Mouse (Mus musculus): ENCODE measurements at regions not wholly inside any gene's neighbourhood (a gene's known extent, or its start where the extent isn't known, plus 50 kb on each side); places are given as distances from the start of the nearest gene placed in this dataset.

- H3K9me3 ChIP-seq (ENCODE audit: control insufficient read depth, low read length) = no peaks in the 10 kb centered on the region
- no peak overlapping the region for H3K4me2 ChIP-seq (replicated peaks; ENCODE audit: low read depth, low read length, severe bottlenecking)
- TF ChIP-seq POLR2A (IDR thresholded peaks at IDR 0.05; ENCODE audit: borderline replicate concordance, extremely low read depth, insufficient read depth, insufficient read length) = no peak
- H3K27ac ChIP-seq (replicated peaks; ENCODE audit: low read depth, low read length) = no peak overlapping the region
- no peaks in the 10 kb centered on the region for H3K4me1 ChIP-seq (ENCODE audit: control insufficient read depth, insufficient read depth, low read length)
- H3K36me3 ChIP-seq (ENCODE audit: control insufficient read depth, insufficient read depth, low read length) = no peaks in the 10 kb centered on the region
- ATAC-seq (ENCODE audit: low FRiP score, low read depth) (no peak), DNase-seq (ENCODE audit: low spot score) (no peak)
- H3K4me3 ChIP-seq (replicated peaks; ENCODE audit: low read length) = no peak overlapping the region
- H3K9ac ChIP-seq (ENCODE audit: low read depth, low read length, severe bottlenecking) = no peak overlapping the region
- 84% methylated on average over 2 of the region's 2 CpGs for WGBS
- H3K27me3 ChIP-seq (ENCODE audit: control insufficient read depth, insufficient read depth, low read length) = no peaks in the 10 kb centered on the region
Observed at GRCm38 (mm10) chr16:55691069-55691468, 147.6 kb downstream of the Nfkbiz start.

DNA sequence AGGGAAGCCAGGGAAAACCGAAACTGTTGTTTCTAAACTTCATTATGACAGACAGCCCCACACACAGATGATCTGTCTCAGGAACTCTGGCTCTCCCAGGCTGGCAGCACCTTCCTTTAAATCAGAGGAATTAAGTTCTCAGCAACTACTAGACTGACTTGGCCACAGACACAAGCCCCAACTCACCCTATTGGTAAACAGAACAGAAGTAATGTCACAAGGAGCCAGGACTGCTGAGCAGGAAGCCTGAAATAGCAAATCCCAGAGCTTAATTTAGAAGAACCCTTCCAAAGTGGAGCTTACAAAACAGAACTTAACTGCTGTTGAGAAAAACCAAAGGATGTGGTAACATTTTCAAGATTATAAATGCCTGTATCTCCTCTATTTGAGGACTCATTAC lies 174.8 kb downstream of the Nfkbiz start:
- ATAC-seq (ENCODE audit: low FRiP score, low read depth) = no peak
- Histone ChIP-seq H3K9me3 (ENCODE audit: control insufficient read depth, low read length) (no peaks in the 10 kb centered on the region), H3K4me2 (replicated peaks; ENCODE audit: low read depth, low read length, severe bottlenecking) (no peak overlapping the region), H3K27me3 (ENCODE audit: control insufficient read depth, insufficient read depth, low read length) (no peaks in the 10 kb centered on the region), H3K4me3 (replicated peaks; ENCODE audit: low read length) (no peak overlapping the region), H3K9ac (ENCODE audit: low read depth, low read length, severe bottlenecking) (no peak overlapping the region), H3K36me3 (ENCODE audit: control insufficient read depth, insufficient read depth, low read length) (no peaks in the 10 kb centered on the region), H3K4me1 (ENCODE audit: control insufficient read depth, insufficient read depth, low read length) (no peaks in the 10 kb centered on the region), H3K27ac (replicated peaks; ENCODE audit: low read depth, low read length) (no peak overlapping the region)
- DNase-seq (ENCODE audit: low spot score) = no peak
- no peak for TF ChIP-seq POLR2A (IDR thresholded peaks at IDR 0.05; ENCODE audit: borderline replicate concordance, extremely low read depth, insufficient read depth, insufficient read length)
- WGBS = 87% methylated on average over 1 of the region's 1 CpGs

DNA sequence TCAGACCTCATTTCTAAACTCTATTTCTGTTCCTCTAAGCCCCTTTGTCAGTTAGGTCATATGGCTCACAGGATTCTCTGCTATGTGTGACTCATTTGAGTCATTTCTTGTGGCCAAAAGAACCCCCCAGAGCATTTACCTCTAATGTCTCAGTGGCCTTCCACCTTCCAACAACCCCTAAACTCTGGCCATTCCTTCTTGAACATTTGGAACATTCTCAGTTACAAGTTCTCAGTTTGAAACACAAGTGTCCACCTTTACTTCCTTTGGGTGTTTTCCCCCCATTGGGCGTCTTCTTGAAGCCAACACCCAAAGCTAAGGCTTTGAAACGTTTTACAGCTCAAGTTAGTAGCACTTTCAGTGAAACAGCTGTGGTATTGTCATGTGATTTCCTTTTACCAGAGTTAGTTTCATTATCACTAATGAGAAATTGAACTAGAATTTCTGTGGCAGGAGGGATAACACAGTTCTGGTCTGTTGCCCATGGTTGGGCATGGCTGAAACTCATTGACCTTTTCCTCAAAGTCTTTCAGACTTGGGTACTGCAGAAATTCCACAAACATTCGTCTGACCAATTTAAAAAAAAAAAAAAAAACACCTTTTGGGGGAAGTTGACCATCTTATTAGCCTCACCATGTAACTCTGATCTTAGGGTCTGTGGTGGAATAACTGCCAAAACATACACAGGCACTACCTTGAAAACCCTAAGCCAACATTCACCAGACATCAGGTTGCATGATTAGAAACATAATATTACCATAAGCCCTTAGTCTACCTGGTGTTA lies 201.8 kb downstream of the Nfkbiz start:
- no peaks in the 10 kb centered on the region for H3K4me1 ChIP-seq (ENCODE audit: control insufficient read depth, insufficient read depth, low read length)
- ATAC-seq (ENCODE audit: low FRiP score, low read depth) = no peak

GRCm38 (mm10) chr16:55636224-55636623 lies 202.5 kb downstream of the Nfkbiz start:
- Histone ChIP-seq H3K4me3 (replicated peaks; ENCODE audit: low read length) (no peak overlapping the region), H3K4me2 (replicated peaks; ENCODE audit: low read depth, low read length, severe bottlenecking) (no peak overlapping the region), H3K9me3 (ENCODE audit: control insufficient read depth, low read length) (no peaks in the 10 kb centered on the region), H3K27me3 (ENCODE audit: control insufficient read depth, insufficient read depth, low read length) (no peaks in the 10 kb centered on the region), H3K27ac (replicated peaks; ENCODE audit: low read depth, low read length) (no peak overlapping the region), H3K4me1 (ENCODE audit: control insufficient read depth, insufficient read depth, low read length) (no peaks in the 10 kb centered on the region), H3K9ac (ENCODE audit: low read depth, low read length, severe bottlenecking) (no peak overlapping the region), H3K36me3 (ENCODE audit: control insufficient read depth, insufficient read depth, low read length) (no peaks in the 10 kb centered on the region)
- WGBS = 83% methylated on average over 4 of the region's 4 CpGs
- TF ChIP-seq POLR2A (IDR thresholded peaks at IDR 0.05; ENCODE audit: borderline replicate concordance, extremely low read depth, insufficient read depth, insufficient read length) = no peak
- no peak for ATAC-seq (ENCODE audit: low FRiP score, low read depth)
- DNase-seq (ENCODE audit: low spot score) = no peak

More for the DNA sequence above, 201.8 kb downstream of the Nfkbiz start:
- no peak overlapping the region for H3K4me3 ChIP-seq (replicated peaks; ENCODE audit: low read length)
- H3K27ac ChIP-seq (replicated peaks; ENCODE audit: low read depth, low read length) = no peak overlapping the region
- no peak for DNase-seq (ENCODE audit: low spot score)
- H3K36me3 ChIP-seq (ENCODE audit: control insufficient read depth, insufficient read depth, low read length) = no peaks in the 10 kb centered on the region
- TF ChIP-seq POLR2A (IDR thresholded peaks at IDR 0.05; ENCODE audit: borderline replicate concordance, extremely low read depth, insufficient read depth, insufficient read length) = no peak
- 56% methylated on average over 3 of the region's 3 CpGs for WGBS
- no peak overlapping the region for H3K4me2 ChIP-seq (replicated peaks; ENCODE audit: low read depth, low read length, severe bottlenecking)
- H3K9me3 ChIP-seq (ENCODE audit: control insufficient read depth, low read length) = no peaks in the 10 kb centered on the region
- H3K27me3 ChIP-seq (ENCODE audit: control insufficient read depth, insufficient read depth, low read length) = no peaks in the 10 kb centered on the region
- no peak overlapping the region for H3K9ac ChIP-seq (ENCODE audit: low read depth, low read length, severe bottlenecking)

DNA sequence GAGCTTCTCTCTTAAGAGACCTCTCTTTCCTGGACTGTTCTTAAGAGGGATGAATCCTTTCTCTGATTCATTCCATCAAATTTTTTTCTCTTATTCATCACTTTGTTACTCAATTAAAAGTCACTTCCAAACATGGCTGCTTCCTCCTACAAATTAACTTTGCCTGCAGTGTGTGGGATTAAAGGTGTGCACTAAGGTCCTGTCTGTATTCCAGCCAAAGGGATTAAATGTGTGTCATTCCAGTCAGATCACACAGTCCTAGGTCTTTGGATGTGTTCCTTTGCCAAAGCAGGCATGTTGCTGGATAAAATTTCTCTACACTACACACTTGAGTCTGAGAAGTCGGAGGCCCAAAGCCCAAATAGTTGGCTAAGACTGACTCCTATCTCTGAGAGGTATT lies 204.0 kb downstream of the Nfkbiz start:
- Histone ChIP-seq H3K4me3 (replicated peaks; ENCODE audit: low read length) (no peak overlapping the region), H3K36me3 (ENCODE audit: control insufficient read depth, insufficient read depth, low read length) (no peaks in the 10 kb centered on the region), H3K4me1 (ENCODE audit: control insufficient read depth, insufficient read depth, low read length) (no peaks in the 10 kb centered on the region), H3K27ac (replicated peaks; ENCODE audit: low read depth, low read length) (no peak overlapping the region), H3K9ac (ENCODE audit: low read depth, low read length, severe bottlenecking) (no peak overlapping the region), H3K4me2 (replicated peaks; ENCODE audit: low read depth, low read length, severe bottlenecking) (no peak overlapping the region), H3K9me3 (ENCODE audit: control insufficient read depth, low read length) (no peaks in the 10 kb centered on the region), H3K27me3 (ENCODE audit: control insufficient read depth, insufficient read depth, low read length) (no peaks in the 10 kb centered on the region)
- 87% methylated on average over 1 of the region's 1 CpGs for WGBS
- no peak for TF ChIP-seq POLR2A (IDR thresholded peaks at IDR 0.05; ENCODE audit: borderline replicate concordance, extremely low read depth, insufficient read depth, insufficient read length)
- DNase-seq (ENCODE audit: low spot score) (no peak), ATAC-seq (ENCODE audit: low FRiP score, low read depth) (no peak)
